Mouse (Mus musculus): Measurements from ENCODE around the gene Gm4303. TPM values are rescaled to one million over a fixed set of nuclear protein-coding genes. Genes with fewer than 3 reads are reported as not detected.
"Not testable (repeated sequence)": the region's sequence is repeated elsewhere in the genome, so short reads cannot be mapped to it uniquely, and the experiment has no call there.

The Gm4303 gene
- not detected for total RNA-seq (2021)

DNA sequence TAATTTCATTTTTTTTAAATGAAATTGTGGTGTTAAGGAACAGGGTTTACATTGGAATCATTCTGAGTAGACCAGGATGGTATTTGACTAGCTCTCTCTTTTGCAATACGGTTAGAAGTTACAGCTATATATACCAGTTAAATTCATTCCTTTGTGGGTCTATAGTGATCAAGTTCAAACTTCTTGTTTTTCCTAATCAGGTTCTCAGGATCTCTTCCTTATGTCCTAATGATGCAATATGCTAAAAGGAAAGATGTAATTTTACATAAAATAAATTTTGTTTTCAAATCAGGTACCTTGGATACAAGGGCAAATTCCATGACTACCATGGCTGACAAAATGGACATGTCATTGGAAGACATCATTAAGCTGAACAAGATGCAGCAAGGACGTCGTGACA is at the start of gene Gm4303:
TSS of gene Gm4303 (plus strand) at position 301 of the 400 bp plus-strand sequence.
- intact Hi-C loops (cut with DNase I); DNase-seq (ENCODE audit: low spot score in 2 of 2): not testable (repeated sequence)

DNA sequence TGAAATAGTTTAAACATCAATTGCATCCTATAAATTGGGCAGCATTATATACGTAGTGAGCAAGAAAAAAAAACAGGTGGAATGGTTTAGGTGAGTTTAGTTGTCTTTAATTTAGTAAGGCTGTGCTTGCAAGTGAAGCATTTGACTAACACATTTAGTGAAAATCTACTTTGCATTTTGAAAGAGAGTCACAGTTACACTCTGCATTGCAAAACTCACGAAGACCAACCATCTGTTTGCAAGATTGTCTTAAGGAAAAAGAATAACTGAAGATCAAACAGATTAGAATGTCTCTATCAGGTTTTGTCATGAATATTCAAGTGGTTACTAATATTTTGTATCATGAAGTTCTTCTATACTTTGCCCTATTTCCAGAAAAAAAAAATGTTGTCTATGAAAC is 49.7 kb upstream of the Gm4303 start:
- DNase-seq (ENCODE audit: low spot score in 2 of 2): peak in 1 of 2 experiments; percentile 52
- intact Hi-C loops (cut with DNase I): no loop called here

DNA sequence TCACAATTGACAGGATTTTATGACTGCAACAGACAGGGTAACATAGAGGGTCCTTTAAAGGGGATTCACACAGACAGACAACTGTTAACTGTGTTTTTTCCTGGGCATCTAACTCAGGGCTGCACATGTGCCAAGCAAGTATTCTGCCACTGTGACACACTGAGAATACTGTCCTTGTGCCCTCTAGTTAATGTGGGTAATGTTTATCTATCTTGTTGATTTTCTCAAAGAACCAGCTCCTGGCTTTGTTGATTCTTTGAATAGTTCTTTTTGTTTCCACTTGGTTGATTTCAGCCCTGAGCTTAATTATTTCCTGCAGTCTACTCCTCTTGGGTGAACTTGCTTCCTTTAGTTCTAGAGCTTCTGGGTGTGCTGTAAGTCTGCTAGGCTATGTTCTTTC is 45.7 kb upstream of the Gm4303 start:
- intact Hi-C loops (cut with DNase I); DNase-seq (ENCODE audit: low spot score in 2 of 2): not testable (repeated sequence)

DNA sequence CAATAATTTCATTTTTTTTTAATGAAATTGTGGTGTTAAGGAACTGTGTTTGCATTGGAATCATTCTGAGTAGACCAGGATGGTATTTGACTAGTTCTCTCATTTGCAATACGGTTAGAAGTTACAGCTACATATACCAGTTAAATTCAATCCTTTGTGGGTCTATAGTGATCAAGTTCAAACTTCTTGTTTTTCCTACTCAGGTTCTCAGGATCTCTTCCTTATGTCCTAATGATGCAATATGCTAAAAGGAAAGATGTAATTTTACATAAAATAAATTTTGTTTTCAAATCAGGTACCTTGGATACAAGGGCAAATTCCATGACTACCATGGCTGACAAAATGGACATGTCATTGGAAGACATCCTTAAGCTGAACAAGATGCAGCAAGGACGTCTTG is 10.4 kb upstream of the Gm4303 start, which contains the start of gene Gm4301:
TSS of gene Gm4301 (plus strand) at position 301 of the 400 bp plus-strand sequence.
- intact Hi-C loops (cut with DNase I): not testable (repeated sequence)

DNA sequence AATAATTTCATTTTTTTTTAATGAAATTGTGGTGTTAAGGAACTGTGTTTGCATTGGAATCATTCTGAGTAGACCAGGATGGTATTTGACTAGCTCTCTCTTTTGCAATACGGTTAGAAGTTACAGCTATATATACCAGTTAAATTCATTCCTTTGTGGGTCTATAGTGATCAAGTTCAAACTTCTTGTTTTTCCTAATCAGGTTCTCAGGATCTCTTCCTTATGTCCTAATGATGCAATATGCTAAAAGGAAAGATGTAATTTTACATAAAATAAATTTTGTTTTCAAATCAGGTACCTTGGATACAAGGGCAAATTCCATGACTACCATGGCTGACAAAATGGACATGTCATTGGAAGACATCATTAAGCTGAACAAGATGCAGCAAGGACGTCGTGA is 5.2 kb upstream of the Gm4303 start, which contains the start of gene Gm4302:
TSS of gene Gm4302 (plus strand) at position 301 of the 400 bp plus-strand sequence.
- DNase-seq (ENCODE audit: low spot score in 2 of 2); intact Hi-C loops (cut with DNase I): not testable (repeated sequence)

More for the DNA sequence above, 10.4 kb upstream of the Gm4303 start, which contains the start of gene Gm4301:
- DNase-seq (ENCODE audit: low spot score in 2 of 2): not testable (repeated sequence)

DNA sequence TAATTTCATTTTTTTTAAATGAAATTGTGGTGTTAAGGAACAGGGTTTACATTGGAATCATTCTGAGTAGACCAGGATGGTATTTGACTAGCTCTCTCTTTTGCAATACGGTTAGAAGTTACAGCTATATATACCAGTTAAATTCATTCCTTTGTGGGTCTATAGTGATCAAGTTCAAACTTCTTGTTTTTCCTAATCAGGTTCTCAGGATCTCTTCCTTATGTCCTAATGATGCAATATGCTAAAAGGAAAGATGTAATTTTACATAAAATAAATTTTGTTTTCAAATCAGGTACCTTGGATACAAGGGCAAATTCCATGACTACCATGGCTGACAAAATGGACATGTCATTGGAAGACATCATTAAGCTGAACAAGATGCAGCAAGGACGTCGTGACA is 5.0 kb downstream of the Gm4303 start, which contains the start of gene Gm4305:
TSS of gene Gm4305 (plus strand) at position 301 of the 400 bp plus-strand sequence.
- DNase-seq (ENCODE audit: low spot score in 2 of 2); intact Hi-C loops (cut with DNase I): not testable (repeated sequence)

DNA sequence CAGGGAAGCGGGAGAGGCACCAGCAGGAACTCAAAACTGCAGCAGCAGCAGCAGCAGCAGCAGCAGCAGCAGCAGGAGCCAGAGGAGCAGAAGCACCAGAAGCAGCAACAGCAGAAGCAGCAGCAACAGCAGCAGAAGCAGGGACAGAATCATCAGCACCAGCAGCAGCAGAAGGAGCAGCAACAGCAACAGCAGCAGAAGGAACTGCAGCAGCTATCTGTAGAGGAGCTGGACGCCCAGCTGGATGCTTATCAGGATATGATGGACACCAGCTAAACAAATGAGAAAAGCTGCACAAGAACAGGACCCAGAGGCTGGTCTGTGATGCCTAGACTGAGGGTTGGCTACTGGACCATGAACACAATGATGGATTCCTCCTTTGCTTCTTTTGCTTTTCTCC is 11.1 kb downstream of the Gm4303 start:
- intact Hi-C loops (cut with DNase I): not testable (repeated sequence)

DNA sequence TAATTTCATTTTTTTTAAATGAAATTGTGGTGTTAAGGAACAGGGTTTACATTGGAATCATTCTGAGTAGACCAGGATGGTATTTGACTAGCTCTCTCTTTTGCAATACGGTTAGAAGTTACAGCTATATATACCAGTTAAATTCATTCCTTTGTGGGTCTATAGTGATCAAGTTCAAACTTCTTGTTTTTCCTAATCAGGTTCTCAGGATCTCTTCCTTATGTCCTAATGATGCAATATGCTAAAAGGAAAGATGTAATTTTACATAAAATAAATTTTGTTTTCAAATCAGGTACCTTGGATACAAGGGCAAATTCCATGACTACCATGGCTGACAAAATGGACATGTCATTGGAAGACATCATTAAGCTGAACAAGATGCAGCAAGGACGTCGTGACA is 15.3 kb downstream of the Gm4303 start, which contains the start of gene Gm4307:
TSS of gene Gm4307 (plus strand) at position 301 of the 400 bp plus-strand sequence.
- intact Hi-C loops (cut with DNase I): not testable (repeated sequence)

More for the DNA sequence above, 11.1 kb downstream of the Gm4303 start:
- DNase-seq (ENCODE audit: low spot score in 2 of 2): peak; percentile 4 to 5

DNA sequence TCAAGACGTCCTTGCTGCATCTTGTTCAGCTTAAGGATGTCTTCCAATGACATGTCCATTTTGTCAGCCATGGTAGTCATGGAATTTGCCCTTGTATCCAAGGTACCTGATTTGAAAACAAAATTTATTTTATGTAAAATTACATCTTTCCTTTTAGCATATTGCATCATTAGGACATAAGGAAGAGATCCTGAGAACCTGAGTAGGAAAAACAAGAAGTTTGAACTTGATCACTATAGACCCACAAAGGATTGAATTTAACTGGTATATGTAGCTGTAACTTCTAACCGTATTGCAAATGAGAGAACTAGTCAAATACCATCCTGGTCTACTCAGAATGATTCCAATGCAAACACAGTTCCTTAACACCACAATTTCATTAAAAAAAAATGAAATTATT is 36.7 kb downstream of the Gm4303 start, which contains the start of gene Gm4312:
TSS of gene Gm4312 (minus strand) at position 101 of the 400 bp plus-strand sequence.
- intact Hi-C loops (cut with DNase I); DNase-seq (ENCODE audit: low spot score in 2 of 2): not testable (repeated sequence)

More for the DNA sequence above, 15.3 kb downstream of the Gm4303 start, which contains the start of gene Gm4307:
- DNase-seq (ENCODE audit: low spot score in 2 of 2): not testable (repeated sequence)

Other genes starting within 250 kb of the Gm4303 start
- not detected for gene Gm4301, start 10.3 kb upstream of the Gm4303 start, total RNA-seq (2021)
- gene Gm4302, start 5.1 kb upstream of the Gm4303 start, total RNA-seq (2021): not detected
- gene Gm4305, start 5.1 kb downstream of the Gm4303 start, total RNA-seq (2021): not detected
- not detected for gene Gm4307, start 15.4 kb downstream of the Gm4303 start, total RNA-seq (2021)
- not detected for gene Gm4312, start 36.6 kb downstream of the Gm4303 start, total RNA-seq (2021)
- gene Tmtc3, start 141.4 kb downstream of the Gm4303 start, total RNA-seq (2021): 10 to 100 TPM; 11.5 to 16.1 TPM
- 10 to 100 TPM; 15.8 to 15.9 TPM for gene Cep290, start 141.6 kb downstream of the Gm4303 start, total RNA-seq (2021)
- 10 to 100 TPM; 22.8 to 24.8 TPM for gene 4930430F08Rik, start 244.5 kb downstream of the Gm4303 start, total RNA-seq (2021)
- gene 1700017N19Rik, start 244.5 kb downstream of the Gm4303 start, total RNA-seq (2021): not detected